Mouse (Mus musculus) bone marrow macrophage, adult 2 months (primary cell): ENCODE results near the gene Ypel1.

ENCODE experiments used
- CTCF ChIP-seq: IDR thresholded peaks from 2 replicates; pipeline ENCODE4 v1.5.1; 2012; ENCODE audit warnings: low read depth, mild to moderate bottlenecking, low read length, moderate library complexity
- POLR2A ChIP-seq: IDR thresholded peaks from 2 replicates; pipeline ENCODE4 v1.6.1; 2012; ENCODE audit warnings: mild to moderate bottlenecking, low read depth, low read length, borderline replicate concordance

- TF ChIP-seq CTCF = no peak
- TF ChIP-seq POLR2A = no peak
Observed at GRCm38 (mm10) chr16:17067552-17067951, 1.9 kb upstream of the Ypel1 start.
